Mouse (Mus musculus) CH12.LX (cell line): ENCODE results near the gene Gm14226. TPM values are rescaled to one million over a fixed set of nuclear protein-coding genes. Genes with fewer than 3 reads are reported as not detected.
A peak's percentile ranks its signal among the peaks of the same experiment; 100 is the strongest.

Source experiments
- DNase-seq: peaks from one replicate; pipeline ENCODE4 v3.0.0-alpha.2; 2013; ENCODE audit errors: extremely low read depth
- H3K27ac ChIP-seq: 2 replicates; pipeline ENCODE4 v1.5.1; 2012; ENCODE audit warnings: low read depth, mild to moderate bottlenecking, control low read depth, moderate library complexity; ENCODE audit not compliant: insufficient read depth
- H3K27me3 ChIP-seq: replicated peaks from 2 replicates; pipeline ENCODE3; 2012; ENCODE audit warnings: inconsistent platforms
- H3K36me3 ChIP-seq, 2 experiments: replicated peaks in 1 of 2; 2 replicates each; pipeline versions ENCODE3 to v1.6.1; 2012; ENCODE audit warnings: inconsistent platforms in 1 of 2, low read length in 1 of 2, mild to moderate bottlenecking in 1 of 2, mixed read lengths in 1 of 2, moderate library complexity in 1 of 2; ENCODE audit not compliant: control insufficient read depth in 1 of 2, insufficient read depth in 1 of 2
- H3K4me1 ChIP-seq, 2 experiments: 2 replicates each; pipeline ENCODE4 v1.6.1; 2012; ENCODE audit warnings: inconsistent platforms in 1 of 2, moderate library complexity in 1 of 2; ENCODE audit not compliant: insufficient read depth in 2 of 2, control insufficient read depth in 1 of 2
- H3K4me2 ChIP-seq: 2 replicates; pipeline ENCODE4 v1.6.1; 2012; ENCODE audit warnings: low read depth, mild to moderate bottlenecking, control low read depth; ENCODE audit not compliant: poor library complexity, insufficient read depth, severe bottlenecking
- H3K4me3 ChIP-seq, 3 experiments: fragments of 150-350 bp in 1 of 3; sonication (generic) in 1 of 3; replicated peaks in 1 of 3; 2 replicates each; pipeline versions ENCODE3 to v1.5.1; 2011 to 2012; ENCODE audit warnings: low read depth in 2 of 3, low read length in 2 of 3, mild to moderate bottlenecking in 2 of 3, moderate library complexity in 2 of 3, control low read depth in 1 of 3, improper control_type of control experiment in 1 of 3, inconsistent platforms in 1 of 3, mixed read lengths in 1 of 3; ENCODE audit not compliant: poor library complexity in 1 of 3
- H3K79me2 ChIP-seq: replicated peaks from 2 replicates; pipeline ENCODE4 v1.6.1; 2012; ENCODE audit warnings: mild to moderate bottlenecking, moderate library complexity; ENCODE audit not compliant: control insufficient read depth, poor library complexity, insufficient read depth, severe bottlenecking; ENCODE audit errors: extremely low read depth
- H3K9ac ChIP-seq: 2 replicates; pipeline ENCODE4 v1.6.1; 2012; ENCODE audit warnings: low read depth, mild to moderate bottlenecking, control low read depth, moderate library complexity; ENCODE audit not compliant: insufficient read depth
- H3K9me3 ChIP-seq: replicated peaks from 2 replicates; pipeline ENCODE3; 2012; ENCODE audit warnings: low read length, inconsistent platforms, mixed read lengths
- BHLHE40 ChIP-seq: IDR thresholded peaks from 2 replicates; pipeline ENCODE4 v1.6.1; 2011; ENCODE audit warnings: mild to moderate bottlenecking, low read depth, low read length, improper control_type of control experiment
- CHD1 ChIP-seq: IDR thresholded peaks from 2 replicates; pipeline ENCODE4 v1.6.1; 2012; ENCODE audit warnings: low read depth, low read length, improper control_type of control experiment, inconsistent platforms
- CHD2 ChIP-seq: IDR thresholded peaks from 2 replicates; pipeline ENCODE4 v1.6.1; 2011; ENCODE audit warnings: low read length, improper control_type of control experiment
- CTCF ChIP-seq, 2 experiments: IDR thresholded peaks in 1 of 2; conservative IDR thresholded peaks in 1 of 2; 2 replicates each; pipeline ENCODE4 v1.5.1; 2011 to 2012; ENCODE audit warnings: low read depth in 2 of 2, low read length in 2 of 2, improper control_type of control experiment in 1 of 2, inconsistent platforms in 1 of 2, mild to moderate bottlenecking in 1 of 2, moderate library complexity in 1 of 2
- E2F4 ChIP-seq: IDR thresholded peaks from 2 replicates; pipeline ENCODE4 v1.6.1; 2011; ENCODE audit warnings: low read depth, low read length, improper control_type of control experiment; ENCODE audit not compliant: insufficient replicate concordance
- ELF1 ChIP-seq: IDR thresholded peaks from 2 replicates; pipeline ENCODE4 v1.6.1; 2014; ENCODE audit warnings: low read depth, mild to moderate bottlenecking, inconsistent platforms, low read length, improper control_type of control experiment
- EP300 ChIP-seq: IDR thresholded peaks from 2 replicates; pipeline ENCODE4 v1.6.1; 2011; ENCODE audit warnings: low read length, improper control_type of control experiment
- JUN ChIP-seq: IDR thresholded peaks from 2 replicates; pipeline ENCODE4 v1.6.1; 2011; ENCODE audit warnings: low read depth, mild to moderate bottlenecking, low read length, improper control_type of control experiment, moderate library complexity; ENCODE audit not compliant: insufficient read depth
- KAT2A ChIP-seq: IDR thresholded peaks from 2 replicates; pipeline ENCODE4 v1.6.1; 2012; ENCODE audit warnings: low read length, improper control_type of control experiment, inconsistent platforms; ENCODE audit not compliant: insufficient replicate concordance
- MAFK ChIP-seq: IDR thresholded peaks from 2 replicates; pipeline ENCODE4 v1.6.1; 2011; ENCODE audit warnings: low read length, improper control_type of control experiment; ENCODE audit not compliant: insufficient replicate concordance
- MXI1 ChIP-seq: IDR thresholded peaks from 2 replicates; pipeline ENCODE4 v1.6.1; 2011; ENCODE audit warnings: mild to moderate bottlenecking, low read depth, low read length, improper control_type of control experiment
- NELFE ChIP-seq: IDR thresholded peaks from 2 replicates; pipeline ENCODE4 v1.6.1; 2011; ENCODE audit warnings: low read depth, low read length, improper control_type of control experiment
- POLR2AphosphoS2 ChIP-seq: IDR thresholded peaks from 2 replicates; pipeline ENCODE4 v1.6.1; 2011; ENCODE audit warnings: low read depth, low read length, improper control_type of control experiment
- SIN3A ChIP-seq: IDR thresholded peaks from 2 replicates; pipeline ENCODE4 v1.6.1; 2012; ENCODE audit warnings: low read length, improper control_type of control experiment, inconsistent platforms
- TCF12 ChIP-seq: IDR thresholded peaks from 2 replicates; pipeline ENCODE4 v1.6.1; 2014; ENCODE audit warnings: low read depth, mild to moderate bottlenecking, inconsistent platforms, low read length, improper control_type of control experiment
- ZMIZ1 ChIP-seq: IDR thresholded peaks from 2 replicates; pipeline ENCODE4 v1.6.1; 2012; ENCODE audit warnings: low read depth, mild to moderate bottlenecking, inconsistent platforms, low read length, improper control_type of control experiment
- dilution Hi-C: fragments of 300-500 bp; cut with MboI; formaldehyde crosslinking; loops from 2 replicates; pipeline ENCODE4 v1.14.3; 2020; ENCODE audit warnings: low sequenced_read_pairs; ENCODE audit not compliant: extremely low pct_unique_long_range_greater_than_20kb, extremely low pct_ligation_motif_present
- in situ Hi-C: fragments of 300-500 bp; cut with MboI; formaldehyde crosslinking; loops from 3 replicates; pipeline ENCODE4 v1.14.3; 2019; ENCODE audit warnings: low sequenced_read_pairs, low pct_ligation_motif_present, low pct_unique_long_range_greater_than_20kb, mixed read lengths
- polyA plus RNA-seq: library from polyadenylated mRNA; unstranded; fragments of >175 nt; gene quantifications from 2 replicates; pipeline ENCODE4 v1.2.1, GENCODE M21; 2012; ENCODE audit warnings: low read depth; ENCODE audit not compliant: insufficient read length
- total RNA-seq, 2 experiments: library from RNA; depleted of rRNA; stranded (reverse); fragments of 300-350 nt in 1 of 2; fragments of >200 nt in 1 of 2; gene quantifications; 2 replicates each; pipeline ENCODE4 v1.2.3; 2012 to 2014

The Gm14226 gene
- total and polyA plus RNA-seq, 3 experiments = not detected

- TF ChIP-seq NELFE (no peak), BHLHE40 (no peak), KAT2A (no peak), ELF1 (no peak)
- H3K36me3 ChIP-seq = peaks cover 29 to 72% of the 10 kb centered on the region in 2 experiments
- dilution Hi-C loops = no loop called here
- H3K9me3 ChIP-seq = no peaks in the 10 kb centered on the region
- H3K27me3 ChIP-seq = no peaks in the 10 kb centered on the region
- in situ Hi-C loops = no loop called here
- no peak overlapping the region for H3K27ac ChIP-seq
- H3K4me1 ChIP-seq = peaks cover 0 to 35% of the 10 kb centered on the region in 2 experiments; a peak in 3 of 4 replicates
- H3K4me3 ChIP-seq = no peak overlapping the region
- H3K79me2 ChIP-seq = no peaks in the 10 kb centered on the region
- no peak for DNase-seq
- no peak overlapping the region for H3K9ac ChIP-seq
- H3K4me2 ChIP-seq = no peak overlapping the region
Measured at GRCm38 (mm10) chr2:155057361-155057760, 39.3 kb downstream of the Gm14226 start.

DNA sequence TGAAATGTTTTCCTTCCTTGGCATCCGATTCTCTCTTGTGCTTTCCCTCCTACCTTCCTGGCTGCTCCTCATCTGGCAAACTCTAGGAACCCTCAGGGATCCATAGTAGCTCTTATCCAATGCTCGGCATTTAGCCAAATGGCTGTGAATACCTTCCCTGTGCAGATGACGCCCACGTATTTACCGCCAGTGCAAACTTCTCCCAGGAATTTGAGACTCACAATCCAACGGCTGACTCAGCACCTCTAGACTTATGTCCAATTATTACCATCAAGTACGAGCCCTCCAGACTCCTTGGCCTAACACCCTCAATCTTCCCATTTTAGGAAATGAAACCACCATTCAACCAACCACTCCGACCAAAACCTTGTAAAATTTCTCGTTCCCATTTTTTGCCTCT lies 53.0 kb downstream of the Gm14226 start:
- in situ Hi-C loops = no loop called here
- Histone ChIP-seq H3K4me1 (peaks cover 9 to 33% of the 10 kb centered on the region in 2 experiments; a peak in 3 of 4 replicates), H3K4me3 (peak overlapping the region in 2 of 3 experiments; percentile 20 to 83), H3K9me3 (no peaks in the 10 kb centered on the region), H3K27ac (no peak overlapping the region), H3K79me2 (peaks cover 66% of the 10 kb centered on the region), H3K9ac (peak overlapping the region; percentile 91), H3K36me3 (peaks cover 30 to 46% of the 10 kb centered on the region in 2 experiments), H3K27me3 (no peaks in the 10 kb centered on the region), H3K4me2 (peak overlapping the region; percentile 80)
- dilution Hi-C loops = no loop called here
- no peak for TF ChIP-seq ZMIZ1
- TF ChIP-seq POLR2AphosphoS2 = 0 out of 2 replicates have a peak, but pooled peaks have one; percentile 60
- 0 out of 2 replicates have a peak, but pooled peaks have one; percentile 27 for TF ChIP-seq SIN3A
- no peak for TF ChIP-seq TCF12
- 0 out of 2 replicates have a peak, but pooled peaks have one; percentile 39 for TF ChIP-seq MXI1
- peak; percentile 52; the same call in 1 of the 2 replicates for TF ChIP-seq EP300
- TF ChIP-seq CHD2 = no peak
- no peak for TF ChIP-seq JUN
- TF ChIP-seq E2F4 = no peak
- peak; percentile 81 for TF ChIP-seq MAFK
- TF ChIP-seq CTCF (conservative IDR thresholded peaks at IDR 0.05 in 1 of 2, IDR thresholded peaks at IDR 0.05 in 1 of 2; ENCODE audit: low read depth in 2 of 2, low read length in 2 of 2) = no peak
- no peak for TF ChIP-seq CHD1
- no peak for DNase-seq
